Mouse (Mus musculus) spleen, adult 2 months (tissue): ENCODE results near the gene Paf1. TPM values are rescaled to one million over a fixed set of nuclear protein-coding genes. Genes with fewer than 3 reads are reported as not detected.

Experiments
- DNase-seq, 2 experiments: peaks; one replicate each; pipeline versions ENCODE4 v3.0.0 to v3.0.0-alpha.2; 2012 to 2021; ENCODE audit warnings: low spot score in 2 of 2, low read depth in 1 of 2
- H3K27ac ChIP-seq: fragments of 200-500 bp; 2 replicates; pipeline ENCODE4 v1.5.1; 2012; ENCODE audit warnings: low read length, inconsistent platforms; ENCODE audit not compliant: insufficient read depth
- H3K27me3 ChIP-seq: fragments of 200-500 bp; 2 replicates; pipeline ENCODE4 v1.6.1; 2012; ENCODE audit warnings: mild to moderate bottlenecking, moderate library complexity, low read length, inconsistent platforms; ENCODE audit not compliant: control insufficient read depth, insufficient read depth
- H3K36me3 ChIP-seq: fragments of 200-500 bp; 2 replicates; pipeline ENCODE4 v1.6.1; 2012; ENCODE audit warnings: mild to moderate bottlenecking, low read length, inconsistent platforms; ENCODE audit not compliant: control insufficient read depth, insufficient read depth
- H3K4me1 ChIP-seq: fragments of 200-500 bp; 2 replicates; pipeline ENCODE4 v1.6.1; 2011; ENCODE audit warnings: inconsistent platforms; ENCODE audit not compliant: control insufficient read depth, insufficient read depth, insufficient read length
- H3K4me3 ChIP-seq: fragments of 200-500 bp; 2 replicates; pipeline ENCODE4 v1.5.1; 2011; ENCODE audit warnings: mild to moderate bottlenecking, inconsistent platforms; ENCODE audit not compliant: insufficient read depth, insufficient read length; ENCODE audit errors: extremely low read depth
- CTCF ChIP-seq: fragments of 200-500 bp; IDR thresholded peaks from 2 replicates; pipeline ENCODE4 v1.5.1; 2011; ENCODE audit warnings: mild to moderate bottlenecking, inconsistent platforms; ENCODE audit not compliant: insufficient read depth, insufficient read length, insufficient replicate concordance; ENCODE audit errors: extremely low read depth
- POLR2A ChIP-seq: fragments of 200-500 bp; IDR thresholded peaks from 2 replicates; pipeline ENCODE4 v1.6.1; 2011; ENCODE audit warnings: low read depth, low read length, inconsistent platforms
- WGBS: fragments of 180-500 bp; shearing (Covaris S2); methylation state at CpG from one replicate; pipeline ENCODE4 v1.1.7; 2018; 5-methylcytosine and 5-hydroxymethylcytosine counted together
- polyA plus RNA-seq: library from polyadenylated mRNA; depleted of rRNA; stranded (reverse); fragments of >200 nt; gene quantifications from 2 replicates; pipeline ENCODE4 v1.2.3, GENCODE M21; 2012

Gene Paf1
- polyA plus RNA-seq, 1 experiment, result 88.6 TPM

GRCm38 (mm10) chr7:28360291-28360690 is 32.5 kb upstream of the Paf1 start:
- no peak for DNase-seq
- Histone ChIP-seq H3K4me3 (no peak overlapping the region), H3K27ac (no peak overlapping the region), H3K27me3 (no peaks in the 10 kb centered on the region), H3K36me3 (peaks cover 35% of the 10 kb centered on the region), H3K4me1 (no peaks in the 10 kb centered on the region)
- TF ChIP-seq CTCF (no peak), POLR2A (no peak)
- 88% methylated on average over 6 of the region's 6 CpGs for WGBS

GRCm38 (mm10) chr7:28361647-28362341 is 31.0 kb upstream of the Paf1 start:
- H3K4me3 ChIP-seq, result no peak overlapping the region
- WGBS, result 93% methylated on average over 20 of the region's 20 CpGs
- no peak overlapping the region; the same call in 1 of the 2 replicates for H3K27ac ChIP-seq
- DNase-seq, result no peak
- TF ChIP-seq CTCF, result no peak
- TF ChIP-seq POLR2A, result no peak
- no peaks in the 10 kb centered on the region for H3K27me3 ChIP-seq
- peaks cover 40% of the 10 kb centered on the region for H3K36me3 ChIP-seq
- H3K4me1 ChIP-seq, result no peaks in the 10 kb centered on the region

GRCm38 (mm10) chr7:28362441-28363060 is 30.2 kb upstream of the Paf1 start:
- Histone ChIP-seq H3K27ac (no peak overlapping the region), H3K27me3 (no peaks in the 10 kb centered on the region), H3K4me1 (no peaks in the 10 kb centered on the region), H3K4me3 (no peak overlapping the region), H3K36me3 (peaks cover 44% of the 10 kb centered on the region)
- 88% methylated on average over 16 of the region's 16 CpGs for WGBS
- DNase-seq, result no peak
- TF ChIP-seq POLR2A (no peak), CTCF (no peak)

- peaks cover 36% of the 10 kb centered on the region for H3K36me3 ChIP-seq
- H3K4me3 ChIP-seq, result no peak overlapping the region
- no peaks in the 10 kb centered on the region for H3K27me3 ChIP-seq
- TF ChIP-seq CTCF, result no peak
- DNase-seq, result no peak
- 93% methylated on average over 16 of the region's 16 CpGs for WGBS
- H3K27ac ChIP-seq, result no peak overlapping the region
- peaks cover 11% of the 10 kb centered on the region; the same call in 1 of the 2 replicates for H3K4me1 ChIP-seq
Observed at GRCm38 (mm10) chr7:28367663-28368275, 25.0 kb upstream of the Paf1 start.

- Histone ChIP-seq H3K27me3 (no peaks in the 10 kb centered on the region), H3K27ac (no peak overlapping the region), H3K4me1 (peaks cover 11% of the 10 kb centered on the region; the same call in 1 of the 2 replicates), H3K4me3 (no peak overlapping the region), H3K36me3 (peaks cover 36% of the 10 kb centered on the region)
- DNase-seq, result no peak
- whole genome bisulfite sequencing, result 92% methylated on average over 16 of the region's 16 CpGs
- TF ChIP-seq POLR2A (no peak), CTCF (no peak)
Observed at GRCm38 (mm10) chr7:28368276-28368920, 24.4 kb upstream of the Paf1 start.

GRCm38 (mm10) chr7:28370051-28370450 is 22.7 kb upstream of the Paf1 start:
- DNase-seq, result no peak
- TF ChIP-seq CTCF, result no peak
- no peak for TF ChIP-seq POLR2A
- Histone ChIP-seq H3K27me3 (no peaks in the 10 kb centered on the region), H3K4me1 (peaks cover 20% of the 10 kb centered on the region), H3K27ac (0 out of 2 replicates have a peak overlapping the region, but pooled peaks have one; percentile 6), H3K4me3 (no peak overlapping the region), H3K36me3 (peaks cover 24% of the 10 kb centered on the region)
- 88% methylated on average over 14 of the region's 14 CpGs for WGBS

- Histone ChIP-seq H3K36me3 (peaks cover 20% of the 10 kb centered on the region), H3K27ac (peak overlapping the region; percentile 96), H3K4me3 (peak overlapping the region; percentile 92), H3K27me3 (no peaks in the 10 kb centered on the region), H3K4me1 (peaks cover 20% of the 10 kb centered on the region)
- WGBS, result 14% methylated on average over 11 of the region's 11 CpGs
- DNase-seq, result no peak
- TF ChIP-seq CTCF, result no peak
- no peak for TF ChIP-seq POLR2A
Observed at GRCm38 (mm10) chr7:28370977-28371513, 21.7 kb upstream of the Paf1 start.
